Mouse (Mus musculus): ENCODE results near the gene Gm49711. TPM values are rescaled to one million over a fixed set of nuclear protein-coding genes. Genes with fewer than 3 reads are reported as not detected.
A peak's percentile ranks its signal among the peaks of the same experiment; 100 is the strongest.

Gene Gm49711
- polyA plus RNA-seq, 1 experiment, result not detected

GRCm38 (mm10) chr16:92158021-92158455, 99.9 kb downstream of the Gm49711 start:
- WGBS, result 19% methylated on average over 14 of the region's 14 CpGs
- TF ChIP-seq CTCF (IDR thresholded peaks at IDR 0.05; ENCODE audit: insufficient read depth, low read length) (no peak), POLR2A (IDR thresholded peaks at IDR 0.05; ENCODE audit: borderline replicate concordance, extremely low read depth, low read depth, low read length) (no peak)
- peak overlapping the region; percentile 43 for H3K4me3 ChIP-seq (replicated peaks; ENCODE audit: extremely low read depth, low read depth, low read length)

GRCm38 (mm10) chr16:92158461-92159091, 100.5 kb downstream of the Gm49711 start:
- DNase-seq, result peak; percentile 63
- TF ChIP-seq POLR2A (IDR thresholded peaks at IDR 0.05; ENCODE audit: borderline replicate concordance, extremely low read depth, low read depth, low read length), result peak; percentile 56; the same call in 1 of the 2 replicates
- no peak for TF ChIP-seq CTCF (IDR thresholded peaks at IDR 0.05; ENCODE audit: insufficient read depth, low read length)
- peaks cover 2% of the 10 kb centered on the region; the same call in 1 of the 2 replicates for H3K4me1 ChIP-seq (ENCODE audit: control insufficient read depth, insufficient read depth, low read length)
- 4% methylated on average over 30 of the region's 30 CpGs for WGBS
- peak overlapping the region; percentile 43 for H3K4me3 ChIP-seq (replicated peaks; ENCODE audit: extremely low read depth, low read depth, low read length)

More at GRCm38 (mm10) chr16:92158021-92158455, 99.9 kb downstream of the Gm49711 start:
- peaks cover 2% of the 10 kb centered on the region; the same call in 1 of the 2 replicates for H3K4me1 ChIP-seq (ENCODE audit: control insufficient read depth, insufficient read depth, low read length)
- peak; percentile 36 for DNase-seq

- peak; percentile 23 for DNase-seq
- peaks cover 2% of the 10 kb centered on the region; the same call in 1 of the 2 replicates for H3K4me1 ChIP-seq (ENCODE audit: control insufficient read depth, insufficient read depth, low read length)
- no peak overlapping the region for H3K4me3 ChIP-seq (replicated peaks; ENCODE audit: extremely low read depth, low read depth, low read length)
- 33% methylated on average over 6 of the region's 6 CpGs for WGBS
- TF ChIP-seq POLR2A (IDR thresholded peaks at IDR 0.05; ENCODE audit: borderline replicate concordance, extremely low read depth, low read depth, low read length), result no peak
- TF ChIP-seq CTCF (IDR thresholded peaks at IDR 0.05; ENCODE audit: insufficient read depth, low read length), result no peak
These were observed 101.0 kb downstream of the Gm49711 start for GRCm38 (mm10) chr16:92159114-92159513.

GRCm38 (mm10) chr16:92162289-92162688, 104.2 kb downstream of the Gm49711 start:
- 70% methylated on average over 4 of the region's 4 CpGs for WGBS
- Histone ChIP-seq H3K4me3 (replicated peaks; ENCODE audit: extremely low read depth, low read depth, low read length) (no peak overlapping the region), H3K4me1 (ENCODE audit: control insufficient read depth, insufficient read depth, low read length) (peaks cover 2% of the 10 kb centered on the region; the same call in 1 of the 2 replicates)
- TF ChIP-seq POLR2A (IDR thresholded peaks at IDR 0.05; ENCODE audit: borderline replicate concordance, extremely low read depth, low read depth, low read length) (no peak), CTCF (IDR thresholded peaks at IDR 0.05; ENCODE audit: insufficient read depth, low read length) (no peak)
- no peak for DNase-seq

GRCm38 (mm10) chr16:92163545-92163944, 105.4 kb downstream of the Gm49711 start:
- H3K4me1 ChIP-seq (ENCODE audit: control insufficient read depth, insufficient read depth, low read length), result peaks cover 2% of the 10 kb centered on the region; the same call in 1 of the 2 replicates
- WGBS, result 62% methylated on average over 4 of the region's 4 CpGs
- TF ChIP-seq CTCF (IDR thresholded peaks at IDR 0.05; ENCODE audit: insufficient read depth, low read length) (no peak), POLR2A (IDR thresholded peaks at IDR 0.05; ENCODE audit: borderline replicate concordance, extremely low read depth, low read depth, low read length) (no peak)
- no peak overlapping the region for H3K4me3 ChIP-seq (replicated peaks; ENCODE audit: extremely low read depth, low read depth, low read length)
- DNase-seq, result no peak

GRCm38 (mm10) chr16:92176052-92176451, 117.9 kb downstream of the Gm49711 start:
- no peaks in the 10 kb centered on the region for H3K4me1 ChIP-seq (ENCODE audit: control insufficient read depth, insufficient read depth, low read length)
- 81% methylated on average over 1 of the region's 1 CpGs for WGBS
- no peak for TF ChIP-seq POLR2A (IDR thresholded peaks at IDR 0.05; ENCODE audit: borderline replicate concordance, extremely low read depth, low read depth, low read length)
- TF ChIP-seq CTCF (IDR thresholded peaks at IDR 0.05; ENCODE audit: insufficient read depth, low read length), result no peak
- no peak for DNase-seq
- H3K4me3 ChIP-seq (replicated peaks; ENCODE audit: extremely low read depth, low read depth, low read length), result no peak overlapping the region

- 91% methylated on average over 1 of the region's 1 CpGs for WGBS
- Histone ChIP-seq H3K4me3 (replicated peaks; ENCODE audit: extremely low read depth, low read depth, low read length) (no peak overlapping the region), H3K4me1 (ENCODE audit: control insufficient read depth, insufficient read depth, low read length) (no peaks in the 10 kb centered on the region)
- no peak for DNase-seq
- TF ChIP-seq POLR2A (IDR thresholded peaks at IDR 0.05; ENCODE audit: borderline replicate concordance, extremely low read depth, low read depth, low read length) (no peak), CTCF (IDR thresholded peaks at IDR 0.05; ENCODE audit: insufficient read depth, low read length) (no peak)
These were observed 119.6 kb downstream of the Gm49711 start for GRCm38 (mm10) chr16:92177718-92178117.

- no peak for TF ChIP-seq POLR2A (IDR thresholded peaks at IDR 0.05; ENCODE audit: borderline replicate concordance, extremely low read depth, low read depth, low read length)
- H3K4me1 ChIP-seq (ENCODE audit: control insufficient read depth, insufficient read depth, low read length), result no peaks in the 10 kb centered on the region
- WGBS, result 76% methylated on average over 8 of the region's 8 CpGs
- no peak overlapping the region for H3K4me3 ChIP-seq (replicated peaks; ENCODE audit: extremely low read depth, low read depth, low read length)
- DNase-seq, result no peak
These were observed 121.2 kb downstream of the Gm49711 start for GRCm38 (mm10) chr16:92179306-92179705.

- Histone ChIP-seq H3K4me3 (replicated peaks; ENCODE audit: extremely low read depth, low read depth, low read length) (no peak overlapping the region), H3K4me1 (ENCODE audit: control insufficient read depth, insufficient read depth, low read length) (no peaks in the 10 kb centered on the region)
- 31% methylated on average over 4 of the region's 4 CpGs for WGBS
- DNase-seq, result no peak
- TF ChIP-seq CTCF (IDR thresholded peaks at IDR 0.05; ENCODE audit: insufficient read depth, low read length) (no peak), POLR2A (IDR thresholded peaks at IDR 0.05; ENCODE audit: borderline replicate concordance, extremely low read depth, low read depth, low read length) (no peak)
These were observed 125.4 kb downstream of the Gm49711 start for GRCm38 (mm10) chr16:92183477-92183876.

GRCm38 (mm10) chr16:92190603-92191002, 132.5 kb downstream of the Gm49711 start:
- no peak for DNase-seq
- Histone ChIP-seq H3K4me1 (ENCODE audit: control insufficient read depth, insufficient read depth, low read length) (no peaks in the 10 kb centered on the region), H3K4me3 (replicated peaks; ENCODE audit: extremely low read depth, low read depth, low read length) (no peak overlapping the region)
- TF ChIP-seq CTCF (IDR thresholded peaks at IDR 0.05; ENCODE audit: insufficient read depth, low read length) (no peak), POLR2A (IDR thresholded peaks at IDR 0.05; ENCODE audit: borderline replicate concordance, extremely low read depth, low read depth, low read length) (no peak)
